Mouse (Mus musculus) frontal cortex, postnatal 36 days (tissue): Measurements from ENCODE around the gene Gabarapl2.
A peak's percentile ranks its signal among the peaks of the same experiment; 100 is the strongest.

Experiments
- DNase-seq, 2 experiments: peaks; one replicate each; pipeline ENCODE4 v3.0.0; 2022; ENCODE audit warnings: low spot score in 2 of 2

Gabarapl2 gene

GRCm38 (mm10) chr8:111967246-111967870 is 26.9 kb downstream of the Gabarapl2 start:
- no peak for DNase-seq

GRCm38 (mm10) chr8:111968541-111968940 is 28.0 kb downstream of the Gabarapl2 start:
- DNase-seq, result no peak

DNA sequence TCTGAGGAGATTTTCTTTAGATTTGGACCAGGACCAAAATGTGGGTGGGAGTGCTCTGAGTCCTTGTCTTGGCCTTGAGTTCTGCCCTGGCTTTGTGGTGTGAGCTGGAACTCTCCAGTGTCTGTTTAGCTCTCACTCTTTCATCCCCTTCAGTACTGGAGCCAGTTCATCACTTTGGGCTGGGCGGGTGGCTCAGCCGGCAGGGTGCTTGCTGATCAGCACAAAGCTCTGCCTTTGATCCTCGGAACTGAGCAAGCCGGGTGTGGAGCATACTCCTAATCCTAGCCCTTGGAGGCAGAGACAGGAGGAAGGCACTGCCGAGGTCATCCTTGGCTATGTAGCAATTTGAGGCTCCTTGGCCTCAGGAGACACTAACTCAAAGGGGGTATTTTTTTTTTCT is 28.5 kb downstream of the Gabarapl2 start:
- no peak for DNase-seq

GRCm38 (mm10) chr8:111974138-111974537 is 33.6 kb downstream of the Gabarapl2 start:
- DNase-seq, result no peak

- no peak for DNase-seq
Observed at GRCm38 (mm10) chr8:111975706-111976105, 35.2 kb downstream of the Gabarapl2 start.

- DNase-seq, result no peak
Observed at GRCm38 (mm10) chr8:111976326-111976725, 35.8 kb downstream of the Gabarapl2 start.

DNA sequence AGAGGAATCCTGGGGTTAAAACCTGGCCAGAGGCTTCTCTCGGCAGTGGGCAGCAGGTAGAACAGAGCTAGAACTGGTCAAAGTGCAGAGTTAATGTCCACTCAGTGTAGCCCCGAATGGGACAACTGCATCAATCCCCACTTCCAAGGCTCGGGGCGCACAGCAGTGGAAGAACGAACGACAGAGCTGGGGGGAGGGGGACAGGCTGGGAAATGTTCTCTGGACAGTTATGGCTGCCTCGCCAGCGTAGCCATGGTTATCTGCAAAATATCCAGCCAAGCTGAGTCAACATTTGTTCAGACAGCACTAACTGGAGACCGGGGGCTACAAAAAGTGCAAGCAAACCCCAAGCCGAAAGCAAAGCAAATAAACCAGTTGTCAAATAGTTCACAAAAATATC is 37.6 kb downstream of the Gabarapl2 start:
- no peak for DNase-seq

DNA sequence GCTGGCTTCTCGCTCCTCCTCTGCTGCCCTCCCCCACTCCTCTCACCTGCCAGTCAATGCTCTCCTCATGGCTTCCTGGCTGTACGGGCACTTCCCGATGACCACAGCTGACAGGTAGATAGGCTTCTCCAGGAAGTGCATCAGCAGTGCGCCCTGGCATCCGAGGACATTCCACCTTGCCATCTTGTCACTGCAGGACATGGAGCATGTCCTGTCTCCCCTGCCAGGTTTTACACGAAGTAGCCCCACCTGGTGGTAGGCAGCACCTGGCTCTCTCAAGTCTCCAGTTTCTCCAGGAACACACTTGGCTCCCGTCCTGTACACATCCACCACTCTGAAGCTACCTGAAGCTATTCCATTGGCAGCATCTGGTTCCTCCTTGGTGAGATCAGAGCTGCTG is 41.6 kb downstream of the Gabarapl2 start:
- no peak for DNase-seq

DNA sequence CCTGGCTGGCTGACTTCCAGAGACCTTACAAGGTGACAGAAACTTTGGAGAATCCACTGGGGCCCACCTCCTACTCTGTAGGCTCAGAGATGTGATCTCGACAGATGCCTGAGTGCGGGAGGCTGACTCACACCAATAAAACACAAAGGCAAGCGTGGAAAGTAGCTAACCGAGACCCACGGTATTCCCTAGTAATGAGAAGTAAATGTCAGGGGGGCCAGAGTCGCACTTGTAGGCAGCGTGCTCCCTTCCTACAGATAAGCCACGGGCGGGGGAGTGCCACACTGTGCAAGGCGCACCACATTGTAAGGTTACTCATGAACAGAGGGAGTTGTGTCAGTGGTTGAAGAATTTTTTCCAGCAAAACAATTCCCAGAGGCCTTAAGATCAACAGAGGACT is 44.0 kb downstream of the Gabarapl2 start:
- peak; percentile 25 to 33 for DNase-seq

DNA sequence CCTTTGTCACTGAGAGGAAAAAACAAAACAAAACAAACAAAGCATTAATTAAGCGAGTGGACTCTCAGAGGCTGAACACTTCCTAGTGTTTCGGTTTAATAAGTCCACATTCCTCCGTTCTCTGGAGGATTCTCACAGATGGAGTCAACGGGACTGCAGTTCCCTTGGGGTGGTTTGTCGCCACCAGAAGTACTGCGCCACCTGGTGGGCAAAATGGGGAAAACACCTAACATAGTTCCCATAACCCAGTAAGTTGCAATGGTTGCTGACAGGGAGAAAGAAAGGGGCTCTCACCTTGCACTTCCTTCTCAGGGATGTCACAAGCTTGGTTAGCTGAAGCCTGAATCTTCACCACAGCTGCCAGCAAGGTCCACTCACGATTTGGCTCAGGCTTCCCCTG is 49.4 kb downstream of the Gabarapl2 start:
- DNase-seq, result peak; percentile 66 to 81

GRCm38 (mm10) chr8:111991278-111991677 is 50.8 kb downstream of the Gabarapl2 start:
- DNase-seq, result peak in 1 of 2 experiments; percentile 36

DNA sequence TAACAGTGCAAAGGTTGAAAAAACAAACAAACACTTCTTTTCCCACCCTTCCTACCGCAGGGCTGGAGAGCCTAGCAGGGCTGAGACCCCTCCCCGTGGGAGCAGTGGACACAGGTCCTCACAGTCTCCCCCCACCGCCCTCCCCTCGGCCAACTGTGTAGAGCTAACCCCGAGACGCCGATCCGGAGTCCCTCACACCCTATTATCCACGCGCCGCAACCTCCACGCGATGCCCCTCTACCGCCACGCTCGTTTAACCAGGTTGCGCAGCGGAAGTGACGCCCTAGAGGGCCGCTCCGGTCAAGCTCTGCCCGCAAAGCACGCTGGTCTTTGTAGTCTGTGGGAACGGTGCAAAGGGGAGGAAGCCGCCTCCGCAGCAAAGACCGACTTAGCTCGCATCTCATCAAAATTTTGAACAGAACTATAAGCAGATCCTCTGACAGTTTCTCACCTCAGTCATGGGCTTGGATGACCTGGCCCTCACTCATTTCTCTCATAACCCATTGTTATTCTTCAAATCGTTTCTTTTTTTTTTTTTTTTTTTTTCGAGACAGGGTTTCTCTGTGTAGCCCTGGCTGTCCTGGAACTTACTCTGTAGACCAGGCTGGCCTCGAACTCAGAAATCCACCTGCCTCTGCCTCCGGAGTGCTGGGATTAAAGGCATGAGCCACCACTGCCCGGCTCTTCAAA is 51.7 kb downstream of the Gabarapl2 start, which contains the start of gene Adat1:
Gene Adat1, minus strand, starts transcription at position 290 of the 690 bp plus-strand sequence.
- peak; percentile 85 to 88 for DNase-seq

DNA sequence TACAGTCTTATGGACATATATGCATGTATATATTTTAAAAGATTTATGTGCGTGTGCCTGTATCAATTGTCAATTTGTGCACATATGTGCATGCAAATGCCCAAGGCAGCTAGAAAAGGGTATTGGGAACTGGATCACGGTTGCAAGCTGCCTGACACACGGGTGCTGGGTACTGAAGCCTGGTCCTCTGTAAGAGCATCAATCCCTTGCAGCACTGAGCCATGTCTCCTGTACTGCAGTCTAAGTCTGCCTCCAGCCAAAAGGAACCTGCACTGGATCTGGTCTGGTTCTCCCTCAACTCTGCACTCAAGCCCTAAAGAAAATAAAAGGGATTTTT is 52.2 kb downstream of the Gabarapl2 start:
- DNase-seq, result no peak
